Mouse (Mus musculus): ENCODE measurements around the gene Pitpnb. TPM values are rescaled to one million over a fixed set of nuclear protein-coding genes. Genes with fewer than 3 reads are reported as not detected.

Gene Pitpnb
- polyA plus RNA-seq, 1 experiment from 2014 or later = 93.9 TPM

- 71% methylated on average over 7 of the region's 7 CpGs for whole genome bisulfite sequencing
- Histone ChIP-seq H3K4me2 (ENCODE audit: low read length) (no peak overlapping the region), H3K9me3 (ENCODE audit: control insufficient read depth, low read length) (no peaks in the 10 kb centered on the region), H3K27ac (ENCODE audit: low read depth, low read length) (no peak overlapping the region), H3K27me3 (replicated peaks; ENCODE audit: control insufficient read depth, insufficient read depth, low read length) (no peaks in the 10 kb centered on the region), H3K9ac (ENCODE audit: low read depth, low read length) (no peak overlapping the region), H3K4me1 (ENCODE audit: control insufficient read depth, insufficient read depth, low read depth, low read length) (no peaks in the 10 kb centered on the region), H3K4me3 (ENCODE audit: low read length) (no peak overlapping the region), H3K36me3 (ENCODE audit: control insufficient read depth, insufficient read depth, low read length) (peaks cover 21% of the 10 kb centered on the region)
- ATAC-seq = no peak
Observed at GRCm38 (mm10) chr5:111378126-111378993, 47.8 kb downstream of the Pitpnb start.

DNA sequence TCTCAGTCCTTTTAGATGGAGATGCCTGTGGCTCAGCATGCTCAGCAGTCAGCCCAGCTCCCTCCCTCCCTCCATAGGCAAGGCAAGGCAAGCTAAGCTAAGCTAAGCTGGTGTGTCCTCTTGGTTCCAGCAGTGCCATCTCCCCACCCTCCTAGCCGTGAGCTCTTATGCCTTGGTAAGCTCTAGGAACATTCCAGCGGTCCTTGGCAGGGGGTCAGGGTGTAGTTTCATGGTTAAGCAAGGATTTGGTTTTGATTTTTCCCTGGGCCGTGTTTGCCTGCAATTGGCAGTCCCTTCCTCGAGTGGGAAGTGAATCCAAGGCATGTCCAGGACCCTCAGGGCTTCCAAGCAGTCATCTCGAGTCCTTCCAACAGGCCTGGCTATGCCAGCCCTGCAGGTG, 52.8 kb downstream of the Pitpnb start:
- Histone ChIP-seq H3K27me3 (replicated peaks; ENCODE audit: control insufficient read depth, insufficient read depth, low read length) (no peaks in the 10 kb centered on the region), H3K36me3 (ENCODE audit: control insufficient read depth, insufficient read depth, low read length) (peaks cover 44% of the 10 kb centered on the region), H3K9ac (ENCODE audit: low read depth, low read length) (no peak overlapping the region), H3K4me3 (ENCODE audit: low read length) (no peak overlapping the region), H3K27ac (ENCODE audit: low read depth, low read length) (no peak overlapping the region), H3K9me3 (ENCODE audit: control insufficient read depth, low read length) (no peaks in the 10 kb centered on the region), H3K4me2 (ENCODE audit: low read length) (no peak overlapping the region), H3K4me1 (ENCODE audit: control insufficient read depth, insufficient read depth, low read depth, low read length) (no peaks in the 10 kb centered on the region)
- ATAC-seq = no peak
- WGBS = 87% methylated on average over 5 of the region's 5 CpGs

DNA sequence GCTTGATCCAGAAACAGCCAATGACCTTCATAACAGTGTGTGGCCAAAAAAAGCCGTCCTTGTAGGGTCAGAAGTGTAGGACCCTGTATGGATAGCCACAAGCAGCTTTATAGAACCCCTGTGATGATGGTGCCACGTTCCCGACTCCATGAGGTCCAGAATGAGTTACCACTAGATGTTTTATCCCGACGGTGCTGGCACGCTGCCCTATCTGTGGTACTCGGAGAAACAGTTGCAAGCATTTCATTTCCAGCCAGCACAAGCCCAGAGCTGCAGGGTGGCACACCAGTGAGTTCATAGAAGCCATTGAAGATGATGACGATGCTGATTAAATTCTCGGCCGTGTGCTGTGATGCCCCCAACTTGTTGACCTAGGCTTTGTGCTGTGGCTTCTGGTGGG, 60.3 kb downstream of the Pitpnb start:
- no peaks in the 10 kb centered on the region for H3K9me3 ChIP-seq (ENCODE audit: control insufficient read depth, low read length)
- H3K9ac ChIP-seq (ENCODE audit: low read depth, low read length) = no peak overlapping the region
- H3K4me2 ChIP-seq (ENCODE audit: low read length) = no peak overlapping the region
- H3K36me3 ChIP-seq (ENCODE audit: control insufficient read depth, insufficient read depth, low read length) = peaks cover 11% of the 10 kb centered on the region
- no peak overlapping the region for H3K27ac ChIP-seq (ENCODE audit: low read depth, low read length)
- H3K4me3 ChIP-seq (ENCODE audit: low read length) = no peak overlapping the region
- ATAC-seq = no peak
- WGBS = 78% methylated on average over 10 of the region's 10 CpGs
- no peaks in the 10 kb centered on the region for H3K27me3 ChIP-seq (replicated peaks; ENCODE audit: control insufficient read depth, insufficient read depth, low read length)
- H3K4me1 ChIP-seq (ENCODE audit: control insufficient read depth, insufficient read depth, low read depth, low read length) = peaks cover 30% of the 10 kb centered on the region

DNA sequence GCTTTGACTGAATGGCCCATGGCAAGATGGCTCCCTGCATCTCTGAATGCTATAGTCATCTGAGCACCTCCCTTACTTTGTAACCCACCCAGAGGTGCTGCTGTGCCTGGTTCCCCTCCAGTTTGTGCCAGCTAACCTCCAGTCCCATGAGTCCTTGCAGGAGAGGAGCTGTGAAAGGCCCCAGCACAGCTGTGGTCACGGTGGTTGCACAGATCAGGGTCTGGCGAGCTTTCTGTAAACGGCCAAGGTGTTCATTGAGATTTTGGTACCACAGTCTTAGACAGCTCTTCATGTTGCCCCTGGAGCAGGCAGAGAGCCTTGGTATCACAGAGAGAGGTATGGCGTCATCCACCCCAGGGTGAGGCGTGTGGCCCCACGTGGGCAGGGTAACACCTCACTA, 60.9 kb downstream of the Pitpnb start:
- no peak overlapping the region for H3K27ac ChIP-seq (ENCODE audit: low read depth, low read length)
- H3K4me1 ChIP-seq (ENCODE audit: control insufficient read depth, insufficient read depth, low read depth, low read length) = peaks cover 31% of the 10 kb centered on the region
- WGBS = 82% methylated on average over 6 of the region's 6 CpGs
- no peak for ATAC-seq
- no peak overlapping the region for H3K9ac ChIP-seq (ENCODE audit: low read depth, low read length)
- H3K4me2 ChIP-seq (ENCODE audit: low read length) = no peak overlapping the region
- H3K4me3 ChIP-seq (ENCODE audit: low read length) = no peak overlapping the region
- H3K9me3 ChIP-seq (ENCODE audit: control insufficient read depth, low read length) = no peaks in the 10 kb centered on the region
- H3K36me3 ChIP-seq (ENCODE audit: control insufficient read depth, insufficient read depth, low read length) = peaks cover 10% of the 10 kb centered on the region
- no peaks in the 10 kb centered on the region for H3K27me3 ChIP-seq (replicated peaks; ENCODE audit: control insufficient read depth, insufficient read depth, low read length)

GRCm38 (mm10) chr5:111393346-111394197, 63.0 kb downstream of the Pitpnb start:
- peak overlapping the region; percentile 55 for H3K27ac ChIP-seq (ENCODE audit: low read depth, low read length)
- no peaks in the 10 kb centered on the region for H3K9me3 ChIP-seq (ENCODE audit: control insufficient read depth, low read length)
- peak; percentile 75 for ATAC-seq
- peaks cover 31% of the 10 kb centered on the region for H3K4me1 ChIP-seq (ENCODE audit: control insufficient read depth, insufficient read depth, low read depth, low read length)
- peak overlapping the region; percentile 1; the same call in 1 of the 2 replicates for H3K4me3 ChIP-seq (ENCODE audit: low read length)
- 8% methylated on average over 17 of the region's 17 CpGs for WGBS
- no peaks in the 10 kb centered on the region for H3K27me3 ChIP-seq (replicated peaks; ENCODE audit: control insufficient read depth, insufficient read depth, low read length)
- H3K36me3 ChIP-seq (ENCODE audit: control insufficient read depth, insufficient read depth, low read length) = no peaks in the 10 kb centered on the region
- H3K4me2 ChIP-seq (ENCODE audit: low read length) = peak overlapping the region; percentile 46
- H3K9ac ChIP-seq (ENCODE audit: low read depth, low read length) = 0 out of 2 replicates have a peak overlapping the region, but pooled peaks have one; percentile 39

DNA sequence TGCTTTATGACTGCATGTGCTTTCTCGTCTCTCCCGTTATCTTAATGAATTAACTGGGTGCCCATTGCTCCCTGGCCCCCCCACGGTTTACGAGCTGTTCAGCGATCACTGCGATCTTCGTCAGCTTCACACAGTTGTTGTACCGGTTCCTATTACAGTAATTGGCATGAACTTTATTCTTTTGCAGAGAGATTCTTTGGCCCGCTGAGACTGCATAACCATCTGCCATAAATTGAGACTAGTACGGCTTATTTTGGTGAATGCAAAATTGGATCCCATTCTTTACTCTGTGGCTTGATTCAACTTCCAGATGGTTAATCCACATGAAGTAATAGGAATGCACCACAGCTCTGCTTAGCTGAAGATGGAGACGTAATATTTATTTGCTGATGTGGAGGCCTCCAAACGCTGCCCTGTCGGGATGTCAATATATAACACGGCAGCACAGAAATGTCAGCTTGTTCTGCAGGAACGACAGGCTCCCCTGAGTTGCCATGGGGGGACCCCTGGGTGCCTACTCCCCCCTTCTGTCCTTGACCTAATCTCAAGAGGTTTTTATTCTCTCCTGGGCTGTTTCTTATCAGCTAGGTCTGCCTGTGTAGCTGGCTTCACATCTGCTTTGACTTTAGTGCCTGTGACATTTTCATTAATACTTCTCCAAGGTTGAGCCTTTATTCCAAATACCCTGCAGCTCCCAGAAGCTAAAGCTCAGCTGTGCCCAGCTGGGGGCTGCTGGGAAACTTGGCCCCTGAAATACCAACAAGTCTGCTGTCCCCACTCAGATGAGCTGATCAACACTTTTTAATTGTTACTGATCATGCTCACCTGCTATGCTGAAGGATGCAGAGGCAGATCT, 63.9 kb downstream of the Pitpnb start:
- Histone ChIP-seq H3K4me1 (ENCODE audit: control insufficient read depth, insufficient read depth, low read depth, low read length) (peaks cover 31% of the 10 kb centered on the region), H3K36me3 (ENCODE audit: control insufficient read depth, insufficient read depth, low read length) (no peaks in the 10 kb centered on the region), H3K9ac (ENCODE audit: low read depth, low read length) (peak overlapping the region; percentile 39; the same call in 1 of the 2 replicates), H3K27me3 (replicated peaks; ENCODE audit: control insufficient read depth, insufficient read depth, low read length) (no peaks in the 10 kb centered on the region), H3K4me3 (ENCODE audit: low read length) (peak overlapping the region; percentile 1; the same call in 1 of the 2 replicates), H3K4me2 (ENCODE audit: low read length) (peak overlapping the region; percentile 46), H3K27ac (ENCODE audit: low read depth, low read length) (peak overlapping the region; percentile 55), H3K9me3 (ENCODE audit: control insufficient read depth, low read length) (no peaks in the 10 kb centered on the region)
- peak; percentile 27; the same call in 1 of the 2 replicates for ATAC-seq
- WGBS = 6% methylated on average over 15 of the region's 15 CpGs

- 50% methylated on average over 10 of the region's 10 CpGs for WGBS
- Histone ChIP-seq H3K4me2 (ENCODE audit: low read length) (no peak overlapping the region), H3K4me3 (ENCODE audit: low read length) (no peak overlapping the region), H3K9ac (ENCODE audit: low read depth, low read length) (no peak overlapping the region), H3K9me3 (ENCODE audit: control insufficient read depth, low read length) (no peaks in the 10 kb centered on the region), H3K4me1 (ENCODE audit: control insufficient read depth, insufficient read depth, low read depth, low read length) (peaks cover 31% of the 10 kb centered on the region), H3K27ac (ENCODE audit: low read depth, low read length) (no peak overlapping the region), H3K36me3 (ENCODE audit: control insufficient read depth, insufficient read depth, low read length) (no peaks in the 10 kb centered on the region), H3K27me3 (replicated peaks; ENCODE audit: control insufficient read depth, insufficient read depth, low read length) (no peaks in the 10 kb centered on the region)
- ATAC-seq = no peak
Observed at GRCm38 (mm10) chr5:111395771-111396170, 65.2 kb downstream of the Pitpnb start.

GRCm38 (mm10) chr5:111396199-111396598, 65.6 kb downstream of the Pitpnb start:
- Histone ChIP-seq H3K4me2 (ENCODE audit: low read length) (no peak overlapping the region), H3K36me3 (ENCODE audit: control insufficient read depth, insufficient read depth, low read length) (no peaks in the 10 kb centered on the region), H3K9me3 (ENCODE audit: control insufficient read depth, low read length) (no peaks in the 10 kb centered on the region), H3K4me1 (ENCODE audit: control insufficient read depth, insufficient read depth, low read depth, low read length) (peaks cover 31% of the 10 kb centered on the region), H3K27ac (ENCODE audit: low read depth, low read length) (no peak overlapping the region), H3K4me3 (ENCODE audit: low read length) (no peak overlapping the region), H3K9ac (ENCODE audit: low read depth, low read length) (no peak overlapping the region), H3K27me3 (replicated peaks; ENCODE audit: control insufficient read depth, insufficient read depth, low read length) (no peaks in the 10 kb centered on the region)
- ATAC-seq = no peak
- WGBS = 84% methylated on average over 4 of the region's 4 CpGs
